Mouse (Mus musculus): ENCODE measurements around the gene D430019H16Rik. TPM values are rescaled to one million over a fixed set of nuclear protein-coding genes. Genes with fewer than 3 reads are reported as not detected.

Gene D430019H16Rik
- total and polyA plus RNA-seq, 3 experiments, result not detected

DNA sequence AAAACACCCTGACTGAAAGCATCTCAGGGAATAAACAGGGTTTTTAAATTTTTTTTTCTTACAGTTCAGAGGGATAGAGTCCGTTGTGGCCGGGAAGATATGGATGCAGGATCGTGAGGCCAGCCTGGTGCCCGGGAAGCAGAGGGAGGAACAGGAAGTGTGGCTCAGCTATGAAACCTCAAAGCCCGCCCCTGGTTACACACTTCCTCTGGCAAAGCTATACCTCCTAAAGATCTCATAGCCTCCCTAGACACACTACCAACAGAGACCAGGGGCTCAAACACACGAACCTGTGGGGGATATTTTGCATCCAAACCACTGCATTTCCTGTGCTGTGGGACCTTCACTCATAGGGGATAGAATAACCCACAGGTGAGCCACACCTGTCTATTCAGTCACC, 7.9 kb upstream of the D430019H16Rik start:
- H3K27ac ChIP-seq (ENCODE audit: control insufficient read depth, low read depth, low read length), result no peak overlapping the region
- no peak overlapping the region for H3K9ac ChIP-seq (ENCODE audit: control insufficient read depth, low read depth, low read length, poor library complexity, severe bottlenecking)
- H3K79me2 ChIP-seq (ENCODE audit: control insufficient read depth, insufficient read depth, low read length, poor library complexity), result no peaks in the 10 kb centered on the region
- H3K4me3 ChIP-seq (ENCODE audit: control insufficient read depth in 1 of 2, insufficient read depth in 1 of 2, low read depth in 2 of 2, low read length in 2 of 2), result no peak overlapping the region
- no peaks in the 10 kb centered on the region for H3K36me3 ChIP-seq (ENCODE audit: control insufficient read depth in 1 of 2, insufficient read depth in 2 of 2, low read length in 2 of 2)
- TF ChIP-seq TCF12 (IDR thresholded peaks at IDR 0.05; ENCODE audit: low read depth, low read length) (no peak), TBP (IDR thresholded peaks at IDR 0.05; ENCODE audit: low read depth, low read length) (no peak), GATA1 (IDR thresholded peaks at IDR 0.05; ENCODE audit: low read depth, low read length) (no peak), EP300 (IDR thresholded peaks at IDR 0.05; ENCODE audit: low read depth in 1 of 2, low read length in 2 of 2) (no peak), USF1 (IDR thresholded peaks at IDR 0.05; ENCODE audit: low read depth, low read length) (no peak), MAZ (IDR thresholded peaks at IDR 0.05; ENCODE audit: low read depth, low read length) (no peak), POLR2AphosphoS2 (IDR thresholded peaks at IDR 0.05; ENCODE audit: low read length) (no peak), MAFK (IDR thresholded peaks at IDR 0.05; ENCODE audit: borderline replicate concordance, low read depth, low read length) (no peak), SIN3A (IDR thresholded peaks at IDR 0.05; ENCODE audit: low read length) (no peak), CHD2 (IDR thresholded peaks at IDR 0.05; ENCODE audit: low read length) (no peak), USF2 (IDR thresholded peaks at IDR 0.05; ENCODE audit: borderline replicate concordance in 1 of 2, insufficient read depth in 1 of 2, low read depth in 1 of 2, low read length in 2 of 2) (no peak), RCOR1 (IDR thresholded peaks at IDR 0.05; ENCODE audit: low read depth, low read length) (no peak), E2F4 (IDR thresholded peaks at IDR 0.05; ENCODE audit: borderline replicate concordance, low read depth, low read length) (no peak), ZKSCAN1 (IDR thresholded peaks at IDR 0.05; ENCODE audit: low read depth, low read length) (no peak), NRF1 (IDR thresholded peaks at IDR 0.05; ENCODE audit: insufficient read depth, low read depth, low read length, poor library complexity, severe bottlenecking) (no peak), MYB (IDR thresholded peaks at IDR 0.05; ENCODE audit: low read depth, low read length) (no peak)
- no peaks in the 10 kb centered on the region for H3K4me1 ChIP-seq (ENCODE audit: control insufficient read depth in 1 of 2, insufficient read depth in 2 of 2, low read length in 2 of 2)
- H3K9me3 ChIP-seq (replicated peaks; ENCODE audit: insufficient read depth, low read length), result no peaks in the 10 kb centered on the region
- no peaks in the 10 kb centered on the region for H3K27me3 ChIP-seq (ENCODE audit: control insufficient read depth in 1 of 2, insufficient read depth in 2 of 2, low read length in 2 of 2)
- DNase-seq (ENCODE audit: low read depth, low spot score), result no peak

DNA sequence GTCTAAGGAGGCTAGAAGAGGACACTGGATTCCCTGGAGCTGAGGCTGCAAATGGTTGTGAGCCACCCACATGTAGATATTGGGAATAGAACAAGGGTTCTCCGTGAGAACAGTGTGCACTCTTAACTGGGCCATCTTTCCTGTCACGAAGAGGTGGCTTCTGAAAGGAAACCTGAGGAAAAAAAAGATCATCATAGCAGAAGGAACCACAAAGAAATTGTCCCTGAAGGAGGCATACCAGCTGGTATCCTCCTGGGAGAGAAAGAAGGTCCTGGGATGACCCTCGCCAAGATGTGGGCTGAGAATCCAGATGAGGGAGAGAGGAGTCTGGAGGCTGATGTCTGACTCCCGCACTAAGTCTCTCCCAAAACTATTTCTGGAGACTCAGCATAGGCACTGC, 4.4 kb upstream of the D430019H16Rik start:
- no peaks in the 10 kb centered on the region for H3K27me3 ChIP-seq (ENCODE audit: control insufficient read depth in 1 of 2, insufficient read depth in 2 of 2, low read length in 2 of 2)
- H3K9ac ChIP-seq (ENCODE audit: control insufficient read depth, low read depth, low read length, poor library complexity, severe bottlenecking), result no peak overlapping the region
- no peaks in the 10 kb centered on the region for H3K9me3 ChIP-seq (replicated peaks; ENCODE audit: insufficient read depth, low read length)
- DNase-seq (ENCODE audit: low read depth, low spot score), result no peak
- no peaks in the 10 kb centered on the region for H3K36me3 ChIP-seq (ENCODE audit: control insufficient read depth in 1 of 2, insufficient read depth in 2 of 2, low read length in 2 of 2)
- no peaks in the 10 kb centered on the region for H3K79me2 ChIP-seq (ENCODE audit: control insufficient read depth, insufficient read depth, low read length, poor library complexity)
- H3K4me3 ChIP-seq (ENCODE audit: control insufficient read depth in 1 of 2, insufficient read depth in 1 of 2, low read depth in 2 of 2, low read length in 2 of 2), result no peak overlapping the region
- no peaks in the 10 kb centered on the region for H3K4me1 ChIP-seq (ENCODE audit: control insufficient read depth in 1 of 2, insufficient read depth in 2 of 2, low read length in 2 of 2)
- H3K27ac ChIP-seq (ENCODE audit: control insufficient read depth, low read depth, low read length), result no peak overlapping the region
- no peak for TF ChIP-seq RCOR1 (IDR thresholded peaks at IDR 0.05; ENCODE audit: low read depth, low read length)
- TF ChIP-seq GATA1 (IDR thresholded peaks at IDR 0.05; ENCODE audit: low read depth, low read length), result no peak
- TF ChIP-seq MEF2A (IDR thresholded peaks at IDR 0.05; ENCODE audit: extremely low read depth, insufficient replicate concordance, low read depth, low read length, poor library complexity, severe bottlenecking), result no peak
- no peak for TF ChIP-seq POLR2A (IDR thresholded peaks at IDR 0.05; ENCODE audit: control insufficient read depth in 1 of 2, insufficient read depth in 1 of 2, low read depth in 1 of 2, low read length in 2 of 2, poor library complexity in 1 of 2)
- no peak for TF ChIP-seq USF1 (IDR thresholded peaks at IDR 0.05; ENCODE audit: low read depth, low read length)
- TF ChIP-seq TBP (IDR thresholded peaks at IDR 0.05; ENCODE audit: low read depth, low read length), result no peak

All from MEL (cell line).